Mouse (Mus musculus): ENCODE data around the gene Cacna2d4. TPM values are rescaled to one million over a fixed set of nuclear protein-coding genes. Genes with fewer than 3 reads are reported as not detected.

Gene Cacna2d4
- total RNA-seq, 1 experiment from 2014 or later, result 0.29 TPM

DNA sequence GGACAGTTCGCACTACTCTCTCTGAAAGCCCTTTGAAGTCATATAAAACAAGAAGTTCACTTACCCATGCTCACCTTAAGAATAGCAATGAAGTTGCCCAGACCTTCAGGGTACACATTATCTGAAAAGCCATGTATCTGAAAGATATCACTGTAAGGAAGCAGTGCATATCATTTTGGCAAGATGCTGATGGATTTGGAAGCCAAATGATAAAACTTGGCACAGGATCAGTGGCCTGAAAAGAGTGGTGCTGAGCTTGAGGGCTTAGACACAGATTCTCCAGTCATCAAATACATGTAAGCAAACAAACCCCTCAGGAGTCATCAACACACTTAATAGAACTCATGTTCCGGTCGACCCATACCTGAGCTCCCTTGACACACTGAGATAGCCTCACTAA lies 164.3 kb downstream of the Cacna2d4 start:
- ATAC-seq (replicated peaks; ENCODE audit: insufficient number of reproducible peaks, low FRiP score, low TSS enrichment, poor library complexity, severe bottlenecking), result no peak

DNA sequence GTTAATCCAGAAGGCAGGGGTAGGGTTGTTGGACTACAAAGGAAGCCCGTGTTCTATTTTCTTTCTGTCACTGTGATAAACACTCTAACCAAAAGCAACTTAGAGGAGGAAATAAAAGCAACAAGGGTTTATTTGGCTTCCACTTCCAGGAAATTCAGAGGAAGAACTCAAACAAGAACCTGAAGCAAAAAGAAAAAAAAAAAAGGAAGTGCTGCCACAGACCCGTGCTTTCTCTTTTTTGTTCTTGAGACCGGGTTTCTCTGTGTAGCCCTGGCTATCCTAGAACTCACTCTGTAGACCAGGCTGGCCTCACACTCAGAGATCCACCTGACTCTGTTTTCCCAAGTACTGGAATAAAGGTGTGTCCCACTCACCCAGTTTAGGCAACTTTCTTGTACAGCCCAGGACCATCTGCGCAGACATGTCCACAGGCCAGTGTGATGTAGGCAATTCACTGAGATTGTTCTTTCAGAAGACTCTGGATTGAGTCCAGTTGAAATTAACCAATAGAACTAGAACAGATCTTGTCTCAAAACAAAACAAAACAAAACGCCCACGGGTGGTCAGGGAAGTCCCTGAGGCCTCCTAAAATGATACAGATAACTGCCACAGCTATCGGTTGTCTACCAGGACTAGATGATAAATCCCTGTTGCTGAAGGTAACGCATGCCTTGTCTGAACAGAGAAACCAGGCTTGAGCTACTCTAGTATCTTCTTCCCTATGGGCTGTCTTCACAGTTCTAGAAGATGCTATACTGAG lies 165.4 kb downstream of the Cacna2d4 start:
- no peak for ATAC-seq (replicated peaks; ENCODE audit: insufficient number of reproducible peaks, low FRiP score, low TSS enrichment, poor library complexity, severe bottlenecking)

Other genes with a start within 250 kb of the Cacna2d4 start
- gene Dcp1b, start 61.3 kb upstream of the Cacna2d4 start, total RNA-seq (2017), result 15.3 to 24.8 TPM (median 15.7 TPM) in 3 replicates
- gene Cacna1c, start 40.1 kb upstream of the Cacna2d4 start, total RNA-seq (2017), result not detected in 3 replicates
- gene Lrtm2, start 94.2 kb downstream of the Cacna2d4 start, total RNA-seq (2017), result 0.11 to 1.6 TPM (median 0.48 TPM) in 3 replicates
- 117 to 140 TPM (median 127 TPM) in 3 replicates for gene Adipor2, start 181.2 kb downstream of the Cacna2d4 start, total RNA-seq (2017)
- gene Fbxl14, start 243.1 kb downstream of the Cacna2d4 start, total RNA-seq (2017), result 36.9 to 41.1 TPM (median 37.0 TPM) in 3 replicates

Measured in monocyte, adult 5-6 weeks (primary cell).